Mouse (Mus musculus) ES-Bruce4 (cell line): ENCODE results near the gene Serpinb1a.

Experiments
- CTCF ChIP-seq: IDR thresholded peaks from one replicate; pipeline ENCODE4 v1.8.1; 2011; ENCODE audit warnings: low read depth, low read length
- POLR2A ChIP-seq: IDR thresholded peaks from one replicate; pipeline ENCODE4 v1.8.1; 2011; ENCODE audit warnings: low read length; ENCODE audit not compliant: insufficient read depth

DNA sequence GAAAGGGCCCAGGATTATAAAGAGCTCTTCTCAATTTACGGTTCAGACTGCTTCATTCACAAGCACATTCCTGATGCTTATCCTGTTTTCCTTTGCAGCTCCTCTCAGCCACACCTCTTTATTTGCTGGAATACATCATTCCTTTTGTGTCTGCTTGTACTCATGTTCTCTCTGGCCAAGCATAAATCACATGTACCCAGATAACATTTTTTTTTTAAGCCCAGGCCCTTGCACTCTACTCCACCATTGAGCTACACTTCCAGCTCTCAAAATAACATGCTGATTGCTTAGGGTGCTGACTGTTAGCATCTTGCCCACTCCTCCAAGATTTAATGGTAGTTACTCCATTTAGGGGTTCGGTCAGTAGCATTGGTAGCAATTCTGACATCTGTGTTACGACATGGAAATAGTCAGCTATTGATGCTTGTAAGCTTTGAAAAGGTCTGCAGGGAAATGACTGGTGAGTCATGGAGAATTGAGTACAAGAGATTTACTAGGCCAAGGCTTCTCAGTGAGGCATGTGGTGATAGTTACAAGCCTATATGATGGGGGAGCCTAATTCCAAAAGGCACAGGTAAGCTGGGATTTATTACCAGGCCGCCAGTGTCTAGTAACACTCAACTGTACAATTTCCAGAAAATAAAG lies 47.2 kb downstream of the Serpinb1a start:
- TF ChIP-seq CTCF (no peak), POLR2A (no peak)
